Mouse (Mus musculus) mature B cell (primary cell): Measurements from ENCODE around the gene Pde11a.

Source experiments
- in situ Hi-C: fragments of 300-500 bp; cut with MboI; formaldehyde crosslinking; loops from 2 replicates; pipeline ENCODE4 v1.14.3; 2019

Gene Pde11a

GRCm38 (mm10) chr2:76185126-76185525 is 153.4 kb downstream of the Pde11a start:
- in situ Hi-C loops: no loop called here

GRCm38 (mm10) chr2:76162822-76163221 is 175.8 kb downstream of the Pde11a start:
- in situ Hi-C loops: no loop called here

- in situ Hi-C loops: no loop called here
Observed at GRCm38 (mm10) chr2:76158973-76159372, 179.6 kb downstream of the Pde11a start.

- in situ Hi-C loops: no loop called here
Observed at GRCm38 (mm10) chr2:76141136-76141535, 197.4 kb downstream of the Pde11a start.

- in situ Hi-C loops: no loop called here
Observed at GRCm38 (mm10) chr2:76132983-76133382, 205.6 kb downstream of the Pde11a start.

GRCm38 (mm10) chr2:76129933-76130627 is 208.5 kb downstream of the Pde11a start:
- in situ Hi-C loops: no loop called here

GRCm38 (mm10) chr2:76129058-76129437 is 209.5 kb downstream of the Pde11a start:
- in situ Hi-C loops: no loop called here

GRCm38 (mm10) chr2:76128105-76129057 is 210.2 kb downstream of the Pde11a start:
- in situ Hi-C loops: no loop called here

- in situ Hi-C loops: no loop called here
Observed at GRCm38 (mm10) chr2:76126651-76127050, 211.9 kb downstream of the Pde11a start.

GRCm38 (mm10) chr2:76124821-76125220 is 213.8 kb downstream of the Pde11a start:
- in situ Hi-C loops: no loop called here

GRCm38 (mm10) chr2:76122167-76122566 is 216.4 kb downstream of the Pde11a start:
- in situ Hi-C loops: no loop called here

- in situ Hi-C loops: no loop called here
Observed at GRCm38 (mm10) chr2:76119848-76120247, 218.7 kb downstream of the Pde11a start.

GRCm38 (mm10) chr2:76118491-76118890 is 220.1 kb downstream of the Pde11a start:
- in situ Hi-C loops: no loop called here

GRCm38 (mm10) chr2:76117219-76117618 is 221.4 kb downstream of the Pde11a start:
- in situ Hi-C loops: no loop called here

GRCm38 (mm10) chr2:76115696-76116095 is 222.9 kb downstream of the Pde11a start:
- in situ Hi-C loops: no loop called here

GRCm38 (mm10) chr2:76114734-76115133 is 223.8 kb downstream of the Pde11a start:
- in situ Hi-C loops: no loop called here

GRCm38 (mm10) chr2:76109653-76110052 is 228.9 kb downstream of the Pde11a start:
- in situ Hi-C loops: no loop called here

GRCm38 (mm10) chr2:76101889-76102602 is 236.5 kb downstream of the Pde11a start:
- in situ Hi-C loops: no loop called here

GRCm38 (mm10) chr2:76100597-76100996 is 238.0 kb downstream of the Pde11a start:
- in situ Hi-C loops: no loop called here

- in situ Hi-C loops: no loop called here
Observed at GRCm38 (mm10) chr2:76099726-76100347, 238.7 kb downstream of the Pde11a start.

GRCm38 (mm10) chr2:76098381-76098780 is 240.2 kb downstream of the Pde11a start:
- in situ Hi-C loops: no loop called here

- in situ Hi-C loops: no loop called here
Observed at GRCm38 (mm10) chr2:76097847-76098246, 240.7 kb downstream of the Pde11a start.
